Mouse (Mus musculus): ENCODE data around the gene Hs2st1. TPM values are rescaled to one million over a fixed set of nuclear protein-coding genes. Genes with fewer than 3 reads are reported as not detected.

The Hs2st1 gene
- total and polyA plus RNA-seq, 3 experiments: 13.6 to 16.1 TPM; not detected in 1

- Histone ChIP-seq H3K79me2 (ENCODE audit: control insufficient read depth, insufficient read depth, low read length, poor library complexity) (no peaks in the 10 kb centered on the region), H3K27ac (ENCODE audit: control insufficient read depth, low read depth, low read length) (no peak overlapping the region), H3K4me3 (ENCODE audit: control insufficient read depth in 1 of 2, insufficient read depth in 1 of 2, low read depth in 2 of 2, low read length in 2 of 2) (no peak overlapping the region), H3K27me3 (ENCODE audit: control insufficient read depth in 1 of 2, insufficient read depth in 2 of 2, low read length in 2 of 2) (no peaks in the 10 kb centered on the region), H3K9ac (ENCODE audit: control insufficient read depth, low read depth, low read length, poor library complexity, severe bottlenecking) (no peak overlapping the region), H3K4me1 (ENCODE audit: control insufficient read depth in 1 of 2, insufficient read depth in 2 of 2, low read length in 2 of 2) (no peaks in the 10 kb centered on the region), H3K36me3 (ENCODE audit: control insufficient read depth in 1 of 2, insufficient read depth in 2 of 2, low read length in 2 of 2) (peaks cover 0 to 2% of the 10 kb centered on the region in 2 experiments; a peak in 1 of 4 replicates), H3K9me3 (replicated peaks; ENCODE audit: insufficient read depth, low read length) (no peaks in the 10 kb centered on the region)
- TF ChIP-seq JUND (IDR thresholded peaks at IDR 0.05; ENCODE audit: low read depth, low read length) (no peak), BHLHE40 (IDR thresholded peaks at IDR 0.05; ENCODE audit: borderline replicate concordance, low read depth, low read length) (no peak), CTCF (IDR thresholded peaks at IDR 0.05 in 2 of 3, conservative IDR thresholded peaks at IDR 0.05 in 1 of 3; ENCODE audit: control insufficient read depth in 1 of 3, insufficient read depth in 1 of 3, low read depth in 2 of 3, low read length in 3 of 3, poor library complexity in 1 of 3, severe bottlenecking in 1 of 3) (no peak), USF1 (IDR thresholded peaks at IDR 0.05; ENCODE audit: low read depth, low read length) (no peak), CHD1 (IDR thresholded peaks at IDR 0.05; ENCODE audit: low read depth, low read length) (no peak), HCFC1 (IDR thresholded peaks at IDR 0.05; ENCODE audit: low read depth, low read length) (no peak), ZNF384 (IDR thresholded peaks at IDR 0.05; ENCODE audit: low read depth, low read length) (no peak), SIN3A (IDR thresholded peaks at IDR 0.05; ENCODE audit: low read length) (no peak), TBP (IDR thresholded peaks at IDR 0.05; ENCODE audit: low read depth, low read length) (no peak), ELF1 (IDR thresholded peaks at IDR 0.05; ENCODE audit: low read depth, low read length) (no peak), SMC3 (IDR thresholded peaks at IDR 0.05; ENCODE audit: low read depth, low read length) (no peak), MXI1 (IDR thresholded peaks at IDR 0.05; ENCODE audit: low read depth, low read length) (no peak), TCF12 (IDR thresholded peaks at IDR 0.05; ENCODE audit: low read depth, low read length) (no peak), MEF2A (IDR thresholded peaks at IDR 0.05; ENCODE audit: extremely low read depth, insufficient replicate concordance, low read depth, low read length, poor library complexity, severe bottlenecking) (no peak), RAD21 (IDR thresholded peaks at IDR 0.05; ENCODE audit: low read depth, low read length) (no peak), MAFK (IDR thresholded peaks at IDR 0.05; ENCODE audit: borderline replicate concordance, low read depth, low read length) (no peak)
- no peak for DNase-seq (ENCODE audit: low read depth, low spot score)
Observed at GRCm38 (mm10) chr3:144437871-144438398, 132.0 kb downstream of the Hs2st1 start.

GRCm38 (mm10) chr3:144436076-144436475 is 133.9 kb downstream of the Hs2st1 start:
- Histone ChIP-seq H3K4me3 (ENCODE audit: control insufficient read depth in 1 of 2, insufficient read depth in 1 of 2, low read depth in 2 of 2, low read length in 2 of 2) (no peak overlapping the region), H3K36me3 (ENCODE audit: control insufficient read depth in 1 of 2, insufficient read depth in 2 of 2, low read length in 2 of 2) (peaks cover 0 to 2% of the 10 kb centered on the region in 2 experiments; a peak in 1 of 4 replicates), H3K4me1 (ENCODE audit: control insufficient read depth in 1 of 2, insufficient read depth in 2 of 2, low read length in 2 of 2) (no peaks in the 10 kb centered on the region), H3K9me3 (replicated peaks; ENCODE audit: insufficient read depth, low read length) (no peaks in the 10 kb centered on the region), H3K27me3 (ENCODE audit: control insufficient read depth in 1 of 2, insufficient read depth in 2 of 2, low read length in 2 of 2) (no peaks in the 10 kb centered on the region), H3K27ac (ENCODE audit: control insufficient read depth, low read depth, low read length) (no peak overlapping the region), H3K79me2 (ENCODE audit: control insufficient read depth, insufficient read depth, low read length, poor library complexity) (no peaks in the 10 kb centered on the region), H3K9ac (ENCODE audit: control insufficient read depth, low read depth, low read length, poor library complexity, severe bottlenecking) (no peak overlapping the region)
- DNase-seq (ENCODE audit: low read depth, low spot score): no peak
- TF ChIP-seq MAFK (IDR thresholded peaks at IDR 0.05; ENCODE audit: borderline replicate concordance, low read depth, low read length) (no peak), MAZ (IDR thresholded peaks at IDR 0.05; ENCODE audit: low read depth, low read length) (no peak), USF2 (IDR thresholded peaks at IDR 0.05; ENCODE audit: borderline replicate concordance in 1 of 2, insufficient read depth in 1 of 2, low read depth in 1 of 2, low read length in 2 of 2) (no peak), POLR2AphosphoS5 (IDR thresholded peaks at IDR 0.05; ENCODE audit: borderline replicate concordance, low read depth, low read length) (no peak), SIN3A (IDR thresholded peaks at IDR 0.05; ENCODE audit: low read length) (no peak)

All from MEL (cell line).